Mouse (Mus musculus) layer of hippocampus, adult 11-12 months (tissue): ENCODE results near the gene Mvb12b.

Experiments
- DNase-seq: peaks from one replicate; pipeline ENCODE4 v3.0.0; 2022; ENCODE audit warnings: low spot score

Mvb12b gene

GRCm38 (mm10) chr2:33778466-33778865 is 109.3 kb downstream of the Mvb12b start:
- DNase-seq: no peak

- no peak for DNase-seq
Measured at GRCm38 (mm10) chr2:33777051-33777450, 110.7 kb downstream of the Mvb12b start.

GRCm38 (mm10) chr2:33774884-33775283 is 112.9 kb downstream of the Mvb12b start:
- DNase-seq: no peak

GRCm38 (mm10) chr2:33774106-33774505 is 113.6 kb downstream of the Mvb12b start:
- DNase-seq: no peak

GRCm38 (mm10) chr2:33772439-33772838 is 115.3 kb downstream of the Mvb12b start:
- no peak for DNase-seq

GRCm38 (mm10) chr2:33771388-33771787 is 116.4 kb downstream of the Mvb12b start:
- DNase-seq: no peak

GRCm38 (mm10) chr2:33770526-33771130 is 117.1 kb downstream of the Mvb12b start:
- no peak for DNase-seq

GRCm38 (mm10) chr2:33764476-33764875 is 123.3 kb downstream of the Mvb12b start:
- DNase-seq: no peak

- no peak for DNase-seq
Measured at GRCm38 (mm10) chr2:33762210-33762609, 125.5 kb downstream of the Mvb12b start.

GRCm38 (mm10) chr2:33760571-33760991 is 127.2 kb downstream of the Mvb12b start:
- peak; percentile 63 for DNase-seq

- DNase-seq: no peak
Measured at GRCm38 (mm10) chr2:33759447-33759846, 128.3 kb downstream of the Mvb12b start.

- DNase-seq: peak; percentile 72
Measured at GRCm38 (mm10) chr2:33755633-33756020, 132.1 kb downstream of the Mvb12b start.

GRCm38 (mm10) chr2:33754980-33755632 is 132.6 kb downstream of the Mvb12b start:
- DNase-seq: peak; percentile 34

- no peak for DNase-seq
Measured at GRCm38 (mm10) chr2:33754317-33754633, 133.5 kb downstream of the Mvb12b start.

- DNase-seq: peak; percentile 78
Measured at GRCm38 (mm10) chr2:33753630-33754316, 134.0 kb downstream of the Mvb12b start.

GRCm38 (mm10) chr2:33750611-33751010 is 137.1 kb downstream of the Mvb12b start:
- no peak for DNase-seq

- DNase-seq: peak; percentile 89
Measured at GRCm38 (mm10) chr2:33746471-33746870, 141.3 kb downstream of the Mvb12b start.

- no peak for DNase-seq
Measured at GRCm38 (mm10) chr2:33745724-33746123, 142.0 kb downstream of the Mvb12b start.

GRCm38 (mm10) chr2:33737128-33737527 is 150.6 kb downstream of the Mvb12b start:
- no peak for DNase-seq

- DNase-seq: peak; percentile 79
Measured at GRCm38 (mm10) chr2:33736722-33737121, 151.0 kb downstream of the Mvb12b start.

GRCm38 (mm10) chr2:33734781-33735485 is 152.8 kb downstream of the Mvb12b start:
- peak; percentile 83 for DNase-seq

GRCm38 (mm10) chr2:33729701-33730100 is 158.0 kb downstream of the Mvb12b start:
- DNase-seq: no peak

GRCm38 (mm10) chr2:33727199-33727598 is 160.5 kb downstream of the Mvb12b start:
- DNase-seq: no peak
